Mouse (Mus musculus) midbrain, embryonic 16.5 days (tissue): ENCODE measurements around the gene Kcnq1. TPM values are rescaled to one million over a fixed set of nuclear protein-coding genes. Genes with fewer than 3 reads are reported as not detected.
A peak's percentile ranks its signal among the peaks of the same experiment; 100 is the strongest.

ENCODE experiments used
- ATAC-seq: fragments of 200-750 bp; cut with Nextera tagmentation; 2 replicates; pipeline ENCODE4 v1.8.0; 2017; ENCODE audit warnings: moderate TSS enrichment
- H3K27ac ChIP-seq: fragments of 300-500 bp; sonication (generic); 2 replicates; pipeline ENCODE4 v1.5.1; 2014; ENCODE audit warnings: mild to moderate bottlenecking, low read length, mixed read lengths
- H3K27me3 ChIP-seq: fragments of 300-500 bp; sonication (generic); 2 replicates; pipeline ENCODE4 v1.6.1; 2014; ENCODE audit warnings: low read depth, low read length, mixed read lengths; ENCODE audit not compliant: control insufficient read depth, insufficient read depth
- H3K36me3 ChIP-seq: fragments of 300-500 bp; sonication (generic); 2 replicates; pipeline ENCODE4 v1.6.1; 2014; ENCODE audit warnings: mild to moderate bottlenecking, low read length, moderate library complexity, mixed read lengths; ENCODE audit not compliant: control insufficient read depth, insufficient read depth
- H3K4me1 ChIP-seq: fragments of 300-500 bp; sonication (generic); 2 replicates; pipeline ENCODE4 v1.6.1; 2014; ENCODE audit warnings: mild to moderate bottlenecking, low read length, mixed read lengths; ENCODE audit not compliant: control insufficient read depth, insufficient read depth
- H3K4me2 ChIP-seq: fragments of 300-500 bp; sonication (generic); 2 replicates; pipeline ENCODE4 v1.6.1; 2014; ENCODE audit warnings: mild to moderate bottlenecking, low read length, mixed read lengths
- H3K4me3 ChIP-seq: fragments of 300-500 bp; sonication (generic); 2 replicates; pipeline ENCODE4 v1.5.1; 2014; ENCODE audit warnings: low read depth, mild to moderate bottlenecking, low read length, moderate library complexity, mixed read lengths
- H3K9ac ChIP-seq: fragments of 300-500 bp; sonication (generic); 2 replicates; pipeline ENCODE4 v1.6.1; 2014; ENCODE audit warnings: low read depth, low read length, mixed read lengths
- H3K9me3 ChIP-seq: fragments of 300-500 bp; sonication (generic); replicated peaks from 2 replicates; pipeline ENCODE4 v1.6.1; 2014; ENCODE audit warnings: mild to moderate bottlenecking, low read length, mixed read lengths; ENCODE audit not compliant: control insufficient read depth, poor library complexity, severe bottlenecking
- WGBS: fragments of 180-500 bp; shearing (Covaris S2); extraction: QIAGEN DNeasy Blood & Tissue Kit; methylation state at CpG from one replicate; pipeline ENCODE4 v1.1.7; 2014; 5-methylcytosine and 5-hydroxymethylcytosine counted together
- polyA plus RNA-seq: library from polyadenylated mRNA; unstranded; fragments of >200 nt; fragmentation: Nextera tagmentation; extraction: Ambion mirVana; gene quantifications from 2 replicates; pipeline ENCODE4 v1.2.1, GENCODE M21; 2015

Gene Kcnq1
- polyA plus RNA-seq, 1 experiment from 2014 or later = 1.1 TPM

DNA sequence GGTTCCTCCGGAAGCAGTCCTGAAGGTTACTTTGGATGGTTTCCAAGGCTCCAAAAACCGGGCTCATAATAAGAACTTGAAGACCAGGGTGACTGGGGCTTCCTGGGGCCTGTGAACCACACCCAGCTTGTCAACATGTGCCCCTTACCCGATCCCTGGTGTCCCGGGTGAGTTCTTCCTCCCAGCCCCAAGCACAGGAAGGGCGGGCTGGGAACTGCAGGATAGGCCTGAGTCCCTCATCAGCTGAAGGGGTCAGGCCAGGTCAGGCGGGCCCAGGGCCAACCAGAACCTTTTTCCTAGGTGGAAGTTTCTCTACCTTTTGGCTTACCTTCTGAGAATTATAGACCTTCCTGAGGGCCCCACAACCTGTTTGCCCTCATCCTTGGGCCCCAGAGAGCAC, 306.4 kb downstream of the Kcnq1 start:
- no peak overlapping the region for H3K27ac ChIP-seq
- H3K4me1 ChIP-seq = no peaks in the 10 kb centered on the region
- H3K9ac ChIP-seq = no peak overlapping the region
- no peaks in the 10 kb centered on the region for H3K27me3 ChIP-seq
- no peaks in the 10 kb centered on the region for H3K9me3 ChIP-seq
- H3K4me3 ChIP-seq = no peak overlapping the region
- 77% methylated on average over 6 of the region's 6 CpGs for WGBS
- H3K36me3 ChIP-seq = no peaks in the 10 kb centered on the region
- ATAC-seq = no peak
- no peak overlapping the region for H3K4me2 ChIP-seq

DNA sequence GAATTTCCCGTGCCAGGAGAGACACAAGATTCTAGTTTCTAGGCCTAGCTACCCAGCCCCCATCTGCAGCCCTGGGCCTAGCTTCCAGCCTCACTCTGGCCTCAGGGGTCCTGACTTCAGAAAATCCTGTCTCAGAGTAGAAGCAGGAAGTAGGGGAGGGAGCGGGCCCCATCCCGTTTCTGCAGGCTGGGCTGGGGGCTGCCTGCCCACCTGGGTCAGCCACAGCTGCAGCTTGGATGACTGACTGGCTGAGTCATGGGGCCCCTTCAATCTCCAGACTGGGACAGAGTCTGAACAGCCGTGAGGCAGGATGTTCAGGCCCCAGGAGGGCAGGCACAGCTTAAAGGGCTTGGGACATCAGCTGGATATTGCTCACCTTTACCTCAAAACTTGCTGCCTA, 308.9 kb downstream of the Kcnq1 start:
- no peak overlapping the region for H3K4me2 ChIP-seq
- no peak for ATAC-seq
- no peaks in the 10 kb centered on the region for H3K36me3 ChIP-seq
- 58% methylated on average over 4 of the region's 4 CpGs for WGBS
- H3K4me1 ChIP-seq = no peaks in the 10 kb centered on the region
- no peak overlapping the region for H3K27ac ChIP-seq
- H3K9me3 ChIP-seq = no peaks in the 10 kb centered on the region
- no peaks in the 10 kb centered on the region for H3K27me3 ChIP-seq
- H3K4me3 ChIP-seq = no peak overlapping the region
- no peak overlapping the region for H3K9ac ChIP-seq

DNA sequence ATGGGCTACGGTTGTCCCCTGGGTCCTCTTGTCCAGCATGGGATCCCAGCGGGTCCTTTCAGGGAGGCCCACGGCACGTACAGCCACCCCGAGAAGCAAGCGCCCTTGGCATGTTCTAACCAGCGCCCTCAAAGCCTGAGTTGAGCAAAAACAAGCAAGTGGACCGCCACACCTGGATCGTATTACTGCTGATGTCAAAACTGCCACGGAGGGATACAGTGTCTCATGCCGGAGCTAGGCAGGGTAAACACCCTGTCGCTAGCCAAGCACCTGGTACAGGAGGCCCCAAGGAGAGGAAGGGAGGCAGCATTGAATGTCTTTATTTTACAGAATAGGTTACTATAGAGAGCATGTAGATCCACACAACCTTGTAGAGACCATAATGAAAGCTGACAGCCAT, 310.2 kb downstream of the Kcnq1 start:
- Histone ChIP-seq H3K4me3 (no peak overlapping the region), H3K9me3 (no peaks in the 10 kb centered on the region), H3K27ac (no peak overlapping the region), H3K4me1 (no peaks in the 10 kb centered on the region), H3K27me3 (no peaks in the 10 kb centered on the region), H3K9ac (no peak overlapping the region), H3K36me3 (no peaks in the 10 kb centered on the region), H3K4me2 (no peak overlapping the region)
- WGBS = 88% methylated on average over 12 of the region's 12 CpGs
- ATAC-seq = no peak

DNA sequence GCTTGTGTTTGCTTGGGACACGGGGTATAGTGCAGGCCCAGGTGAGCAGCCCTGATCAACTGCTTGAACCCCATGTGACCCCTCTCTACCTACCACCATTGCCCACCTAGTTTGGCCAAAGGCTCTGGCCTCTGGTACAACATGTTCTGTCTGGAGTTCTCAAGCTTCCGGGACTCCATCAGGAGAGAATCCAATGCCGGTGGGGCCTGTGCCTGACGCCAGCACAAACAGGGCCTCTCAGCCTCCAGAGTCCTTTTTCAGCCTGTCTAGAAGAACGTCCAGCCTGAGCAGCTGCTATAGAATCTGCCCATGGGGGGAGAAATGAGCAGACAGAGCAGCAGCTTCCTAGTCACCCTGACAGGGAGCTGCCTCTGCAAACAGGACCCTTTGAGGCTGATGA, 311.7 kb downstream of the Kcnq1 start:
- 75% methylated on average over 5 of the region's 5 CpGs for WGBS
- H3K9me3 ChIP-seq = no peaks in the 10 kb centered on the region

DNA sequence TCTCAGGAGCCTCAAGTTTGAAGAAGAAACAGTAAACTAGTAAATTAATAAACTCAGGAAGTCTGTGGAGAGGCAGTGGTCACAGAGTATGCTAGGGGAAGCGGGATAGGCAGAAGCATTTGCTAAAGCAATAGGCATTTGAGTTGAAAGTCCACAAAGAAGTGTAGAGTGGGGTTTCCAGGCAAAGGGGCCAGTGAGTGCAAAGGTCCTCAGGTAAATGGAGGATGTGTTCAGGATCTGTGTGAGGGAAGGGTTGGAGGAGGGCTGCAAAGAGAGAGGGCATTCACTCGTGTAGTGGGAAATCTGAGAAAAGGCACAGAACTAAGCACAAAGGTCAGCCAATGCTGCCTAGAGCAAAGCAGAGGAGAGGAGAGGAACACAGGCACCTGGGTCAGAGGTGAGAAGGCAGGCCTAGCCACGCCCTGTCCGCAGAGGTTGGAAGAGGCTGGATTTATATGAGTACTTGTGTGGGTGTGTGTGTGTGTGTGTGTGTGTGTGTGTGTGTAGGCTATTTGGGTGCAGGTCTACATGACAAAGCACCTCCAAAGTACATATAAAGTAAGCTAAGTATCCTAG, 313.5 kb downstream of the Kcnq1 start:
- ATAC-seq = no peak
- Histone ChIP-seq H3K36me3 (no peaks in the 10 kb centered on the region), H3K4me1 (no peaks in the 10 kb centered on the region), H3K9me3 (no peaks in the 10 kb centered on the region), H3K4me2 (no peak overlapping the region), H3K4me3 (no peak overlapping the region), H3K27me3 (no peaks in the 10 kb centered on the region), H3K9ac (no peak overlapping the region), H3K27ac (no peak overlapping the region)
- 86% methylated on average over 4 of the region's 4 CpGs for WGBS

More for the DNA sequence above, 311.7 kb downstream of the Kcnq1 start:
- no peaks in the 10 kb centered on the region for H3K36me3 ChIP-seq
- no peak overlapping the region for H3K9ac ChIP-seq
- H3K4me3 ChIP-seq = no peak overlapping the region
- no peaks in the 10 kb centered on the region for H3K4me1 ChIP-seq
- ATAC-seq = no peak
- no peak overlapping the region for H3K4me2 ChIP-seq
- H3K27ac ChIP-seq = no peak overlapping the region
- no peaks in the 10 kb centered on the region for H3K27me3 ChIP-seq

DNA sequence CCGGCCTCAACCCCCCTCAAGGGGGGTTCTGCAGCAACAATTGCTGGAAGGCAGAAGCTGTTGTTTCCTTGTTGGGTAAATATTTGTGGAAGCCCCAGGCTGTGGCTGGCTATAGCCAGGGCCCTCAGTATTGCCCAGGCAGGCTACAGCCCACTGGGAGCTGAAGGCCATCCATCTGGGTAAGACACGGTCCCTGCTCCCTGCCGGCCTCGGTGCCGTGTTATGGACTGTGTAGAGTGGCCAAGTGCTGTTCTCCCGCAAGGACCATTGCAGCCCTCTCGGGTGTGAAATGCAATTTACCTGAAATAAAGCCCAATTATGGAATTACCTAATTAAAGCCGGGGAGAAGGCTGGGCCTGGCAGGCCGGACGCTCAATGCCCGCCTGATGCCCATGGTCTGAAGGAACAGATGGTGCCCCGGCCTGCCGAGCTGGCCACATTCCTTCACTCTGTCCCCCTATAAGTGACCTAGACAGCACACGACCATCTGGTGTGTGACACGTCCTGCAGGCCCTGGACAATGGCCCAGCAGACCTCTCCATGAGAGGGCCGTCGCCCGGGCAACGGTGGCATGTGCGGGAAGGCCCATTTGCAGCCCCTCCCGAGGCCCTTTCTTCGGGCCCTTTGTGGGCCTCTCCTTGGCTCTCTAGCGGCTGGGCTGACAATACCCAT, 322.1 kb downstream of the Kcnq1 start:
- H3K4me1 ChIP-seq = peaks cover 5% of the 10 kb centered on the region; the same call in 1 of the 2 replicates
- no peak overlapping the region for H3K4me2 ChIP-seq
- no peak overlapping the region for H3K27ac ChIP-seq
- WGBS = 17% methylated on average over 23 of the region's 23 CpGs
- no peaks in the 10 kb centered on the region for H3K27me3 ChIP-seq
- H3K9ac ChIP-seq = no peak overlapping the region
- peak; percentile 78 for ATAC-seq
- no peaks in the 10 kb centered on the region for H3K36me3 ChIP-seq
- H3K4me3 ChIP-seq = no peak overlapping the region
- no peaks in the 10 kb centered on the region for H3K9me3 ChIP-seq

DNA sequence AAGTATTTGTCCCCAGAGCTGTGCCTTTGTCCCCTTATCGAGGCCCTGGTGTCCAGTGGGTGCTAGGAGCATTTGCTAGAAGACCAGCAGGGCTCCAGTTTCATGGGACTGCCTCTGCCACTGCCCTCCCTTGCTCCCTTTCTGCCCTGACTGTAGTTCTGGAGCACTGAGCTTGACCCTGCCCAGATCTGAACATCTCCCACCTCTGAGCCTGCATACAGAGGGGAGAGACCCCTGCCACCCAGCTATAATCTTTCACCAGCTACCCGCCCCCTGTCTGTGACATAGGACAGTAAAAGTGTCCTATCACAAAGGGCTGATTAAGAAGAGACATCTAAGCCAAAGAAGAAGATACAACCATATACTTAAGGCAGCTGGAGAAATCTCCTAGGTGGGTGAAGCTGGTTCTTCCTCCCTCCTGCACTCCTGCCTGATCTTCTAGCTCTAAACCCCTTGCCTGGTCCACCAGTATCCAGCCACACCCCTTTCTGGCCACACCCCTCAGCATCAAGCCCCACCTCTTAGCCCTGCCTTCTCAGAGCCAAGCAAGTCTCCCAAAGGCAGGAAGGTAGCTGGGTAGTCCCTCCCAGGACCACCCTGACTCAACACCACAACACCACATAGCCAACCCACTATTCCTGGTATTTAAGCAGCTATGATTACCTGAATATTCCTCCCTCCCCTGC, 322.8 kb downstream of the Kcnq1 start:
- H3K4me3 ChIP-seq = no peak overlapping the region
- peaks cover 5% of the 10 kb centered on the region; the same call in 1 of the 2 replicates for H3K4me1 ChIP-seq
- no peak overlapping the region for H3K9ac ChIP-seq
- H3K27me3 ChIP-seq = no peaks in the 10 kb centered on the region
- 0 out of 2 replicates have a peak, but pooled peaks have one; percentile 22 for ATAC-seq
- H3K9me3 ChIP-seq = no peaks in the 10 kb centered on the region
- WGBS = 19% methylated on average over 2 of the region's 2 CpGs
- no peak overlapping the region for H3K4me2 ChIP-seq
- H3K36me3 ChIP-seq = no peaks in the 10 kb centered on the region
- H3K27ac ChIP-seq = no peak overlapping the region

DNA sequence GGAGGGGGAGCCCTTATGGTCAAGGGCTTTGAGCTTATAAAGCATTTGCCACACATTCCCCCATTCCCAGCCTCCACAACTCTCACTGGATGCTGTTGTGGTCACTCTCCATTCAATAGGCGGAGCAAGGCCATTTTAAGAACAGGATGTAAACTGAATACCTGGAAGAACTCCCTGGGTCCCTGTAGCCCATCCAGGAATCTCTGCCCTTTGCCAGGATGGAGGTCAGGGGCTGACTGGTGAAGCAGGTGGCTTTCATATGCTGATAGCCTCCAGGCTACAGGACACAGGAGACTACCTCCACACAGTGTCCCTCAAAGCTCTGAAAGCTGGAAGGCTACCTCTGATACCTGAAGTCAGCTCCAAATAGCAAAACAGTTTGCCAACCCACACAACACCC, 326.5 kb downstream of the Kcnq1 start:
- no peaks in the 10 kb centered on the region for H3K27me3 ChIP-seq
- no peak for ATAC-seq
- no peaks in the 10 kb centered on the region for H3K9me3 ChIP-seq
- H3K4me3 ChIP-seq = no peak overlapping the region
- no peak overlapping the region for H3K27ac ChIP-seq
- WGBS = 90% methylated on average over 1 of the region's 1 CpGs
- H3K4me1 ChIP-seq = peaks cover 7% of the 10 kb centered on the region
- H3K4me2 ChIP-seq = no peak overlapping the region
- no peaks in the 10 kb centered on the region for H3K36me3 ChIP-seq
- no peak overlapping the region for H3K9ac ChIP-seq

DNA sequence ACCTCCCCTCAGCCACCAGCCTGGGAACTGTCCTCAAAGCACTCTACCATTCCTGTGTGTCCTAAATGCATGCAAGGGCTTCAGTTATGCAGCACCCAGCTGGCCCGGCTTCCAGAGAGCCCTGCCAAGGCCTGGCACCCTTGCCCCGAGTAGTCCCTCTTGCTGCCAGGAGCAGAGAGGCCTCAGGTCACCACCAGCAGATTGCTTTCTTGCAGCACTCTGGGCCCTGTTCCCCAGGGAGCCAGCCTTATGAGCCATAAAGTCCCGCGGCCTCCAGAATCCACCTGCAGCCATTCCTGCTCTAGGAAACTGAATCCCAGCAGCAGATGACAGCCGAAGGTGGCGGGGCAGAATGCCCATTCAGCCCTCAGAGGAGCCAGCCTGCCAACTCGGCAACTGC, 327.2 kb downstream of the Kcnq1 start:
- no peaks in the 10 kb centered on the region for H3K36me3 ChIP-seq
- ATAC-seq = no peak
- H3K27me3 ChIP-seq = no peaks in the 10 kb centered on the region
- peaks cover 9% of the 10 kb centered on the region for H3K4me1 ChIP-seq
- no peak overlapping the region for H3K9ac ChIP-seq
- no peak overlapping the region for H3K4me3 ChIP-seq
- WGBS = 47% methylated on average over 7 of the region's 7 CpGs
- H3K9me3 ChIP-seq = no peaks in the 10 kb centered on the region
- no peak overlapping the region for H3K4me2 ChIP-seq
- no peak overlapping the region for H3K27ac ChIP-seq
